Mouse (Mus musculus) lung, adult 2 months (tissue): Measurements from ENCODE around the gene Arid4a.

Experiments
- CTCF ChIP-seq: fragments of 200-500 bp; IDR thresholded peaks from 2 replicates; pipeline ENCODE4 v1.5.1; 2011; ENCODE audit warnings: mild to moderate bottlenecking, low read length, control low read depth; ENCODE audit not compliant: insufficient read depth
- POLR2A ChIP-seq: fragments of 200-500 bp; IDR thresholded peaks from 2 replicates; pipeline ENCODE4 v1.6.1; 2011; ENCODE audit warnings: low read depth, mild to moderate bottlenecking, control low read depth, low read length, borderline replicate concordance; ENCODE audit errors: extremely low read depth

DNA sequence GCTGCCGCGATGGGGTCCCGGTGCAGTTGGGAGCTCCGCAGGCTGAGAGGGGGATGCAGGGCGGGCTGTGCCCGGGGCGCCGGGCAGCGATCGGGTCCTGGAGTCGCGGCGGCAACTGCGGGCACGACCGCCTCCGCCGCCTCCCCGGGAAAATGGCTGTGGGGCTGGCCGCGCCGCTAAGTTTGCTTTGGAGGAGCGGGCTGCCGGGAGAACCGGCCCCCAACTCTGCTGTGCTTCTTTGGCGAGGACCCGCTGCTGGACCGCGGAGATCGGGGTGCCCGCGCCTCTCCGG is 367 bp downstream of the Arid4a start:
- no peak for TF ChIP-seq POLR2A
- TF ChIP-seq CTCF: no peak
